Mouse (Mus musculus) c-Kit-positive CD71-positive TER-119-negative erythroid progenitor cells, embryonic 14.5 days (primary cell): Measurements from ENCODE around the gene Nt5c2.
A peak's percentile ranks its signal among the peaks of the same experiment; 100 is the strongest.
"Not testable (repeated sequence)": the region's sequence is repeated elsewhere in the genome, so short reads cannot be mapped to it uniquely, and the experiment has no call there.

Experiments used
- DNase-seq: peaks from one replicate; pipeline ENCODE4 v3.0.0-alpha.2; 2013; ENCODE audit warnings: low read depth

The Nt5c2 gene

DNA sequence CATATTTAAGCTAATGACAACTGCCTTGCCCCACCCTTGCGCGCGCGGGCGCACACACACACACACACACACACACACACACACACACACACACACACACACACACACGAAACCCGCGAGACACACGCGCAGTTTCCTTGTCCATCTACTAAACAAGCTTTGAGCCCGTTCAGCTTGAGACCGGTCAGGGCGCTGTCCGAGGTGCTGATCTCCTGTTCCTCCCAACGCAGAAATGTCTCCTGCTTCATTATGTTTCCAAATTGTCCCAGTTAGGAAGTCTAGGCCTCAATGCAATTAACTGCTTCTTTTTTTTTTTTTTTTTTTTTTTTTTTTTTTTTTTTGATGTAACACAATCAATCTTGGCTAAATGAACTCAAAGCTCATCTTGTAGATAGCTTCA lies 1.5 kb upstream of the Nt5c2 start:
- peak; percentile 67 for DNase-seq

DNA sequence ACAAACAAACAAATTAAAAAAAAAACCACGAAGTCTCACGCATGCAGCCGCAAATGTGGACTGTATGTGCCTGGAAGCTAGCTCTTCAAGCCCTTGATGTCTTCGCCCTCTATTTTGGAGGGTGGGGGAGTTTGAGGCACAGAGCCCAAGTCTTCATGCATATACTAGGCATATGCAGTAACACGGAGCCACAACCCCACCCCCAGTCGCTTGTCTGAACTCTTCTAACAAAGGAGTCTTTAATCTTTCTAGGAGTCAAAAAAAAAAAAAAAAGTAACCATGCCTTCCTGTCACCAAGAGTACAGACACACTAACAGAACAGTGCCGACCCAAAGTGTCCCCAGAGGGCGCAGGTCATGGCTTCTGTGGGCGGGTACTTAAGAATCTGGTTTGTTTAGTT lies 1.0 kb upstream of the Nt5c2 start:
- no peak for DNase-seq

DNA sequence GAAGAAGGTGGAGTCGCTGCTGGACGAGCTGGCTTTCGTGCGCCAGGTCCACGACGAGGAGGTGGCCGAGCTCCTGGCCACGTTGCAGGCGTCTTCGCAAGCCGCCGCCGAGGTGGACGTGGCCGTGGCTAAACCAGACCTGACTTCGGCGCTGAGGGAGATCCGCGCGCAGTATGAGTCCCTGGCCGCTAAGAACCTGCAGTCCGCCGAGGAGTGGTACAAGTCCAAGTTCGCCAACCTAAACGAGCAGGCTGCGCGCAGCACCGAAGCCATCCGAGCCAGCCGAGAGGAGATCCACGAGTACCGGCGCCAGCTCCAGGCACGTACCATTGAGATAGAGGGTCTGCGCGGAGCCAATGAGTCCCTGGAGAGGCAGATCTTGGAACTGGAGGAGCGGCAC lies 443 bp upstream of the Nt5c2 start:
- DNase-seq = no peak

DNA sequence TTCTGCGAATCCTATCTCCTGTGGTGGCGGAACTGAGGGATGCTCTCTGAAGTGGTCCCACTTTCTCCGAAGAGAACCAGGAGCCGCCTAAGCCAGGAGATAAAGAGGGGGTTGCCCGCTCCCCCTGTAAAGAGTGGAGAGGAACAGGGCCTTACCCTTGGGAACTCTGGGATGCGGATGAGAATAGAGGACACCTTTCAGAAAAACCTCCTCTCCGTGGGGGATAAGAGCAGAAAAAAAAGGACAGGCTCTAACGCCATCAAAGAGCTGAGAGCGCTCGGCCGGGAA lies 850 bp downstream of the Nt5c2 start:
- DNase-seq = no peak

DNA sequence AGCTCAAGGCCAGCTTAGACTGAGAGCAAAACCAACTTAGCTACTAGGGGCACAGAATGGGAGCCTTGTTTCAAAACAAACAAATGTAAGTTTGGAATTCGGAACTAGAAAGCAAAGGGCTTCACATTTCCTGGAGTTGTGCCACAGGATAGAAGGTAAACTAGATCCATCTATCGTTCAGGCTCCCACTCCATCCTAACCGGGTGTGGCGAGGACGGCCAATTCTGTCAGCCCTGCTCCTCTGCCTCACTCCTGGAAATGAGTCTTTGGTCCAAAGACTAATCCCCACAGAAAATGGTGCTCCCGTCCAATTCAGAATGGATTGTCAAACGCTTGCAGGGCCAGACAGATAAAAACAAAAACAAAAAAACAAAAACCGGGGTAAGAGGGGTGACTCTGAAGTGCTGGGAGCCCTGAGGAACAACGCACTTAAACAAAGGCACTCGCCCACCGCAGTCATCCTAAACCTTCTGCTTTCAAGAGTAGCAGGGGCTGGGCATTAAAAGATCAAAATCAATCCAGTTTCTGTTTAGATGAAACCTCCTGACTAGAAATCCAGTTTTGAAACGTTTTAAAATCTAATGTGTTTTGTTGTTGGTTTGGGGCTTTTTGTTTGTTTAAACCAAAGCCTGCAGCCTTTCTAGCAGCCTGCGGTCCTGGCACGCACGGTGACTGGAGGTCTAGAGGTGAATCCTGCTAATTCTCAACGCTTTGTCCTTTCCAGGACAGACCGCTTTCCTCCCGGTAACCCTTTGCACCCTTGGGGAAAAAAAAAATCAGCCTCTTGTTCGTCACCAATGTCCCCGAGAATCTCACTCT lies 1.4 kb downstream of the Nt5c2 start:
- DNase-seq = no peak

DNA sequence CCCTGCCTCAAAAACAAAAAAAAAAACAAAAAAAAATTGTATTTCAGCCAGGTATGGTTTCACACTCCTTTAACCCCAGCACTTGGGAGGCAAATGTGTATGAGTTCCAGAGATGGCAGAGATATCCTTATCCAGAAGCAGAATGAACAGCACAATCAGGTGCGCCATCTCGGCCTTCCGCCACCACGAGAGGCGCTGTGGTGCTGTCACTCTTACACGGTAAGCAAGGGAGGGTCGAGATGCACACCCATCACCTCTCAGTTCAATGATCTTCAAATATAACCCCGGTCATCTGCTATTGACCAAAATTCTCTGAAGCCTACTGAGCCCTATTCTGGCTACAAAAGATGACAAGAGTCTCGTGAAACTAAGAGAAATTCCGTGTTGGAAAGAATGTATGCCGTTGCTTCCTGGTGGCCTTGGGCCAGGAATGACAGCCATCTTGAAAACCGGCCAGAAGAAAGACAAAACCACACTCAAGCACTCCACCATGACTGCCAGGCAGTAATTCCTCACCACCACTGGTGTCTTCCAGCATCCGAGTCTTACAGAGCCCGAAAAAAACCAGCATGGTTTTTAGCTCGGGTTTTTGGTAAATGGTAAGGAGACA lies 2.3 kb downstream of the Nt5c2 start:
- DNase-seq = no peak

DNA sequence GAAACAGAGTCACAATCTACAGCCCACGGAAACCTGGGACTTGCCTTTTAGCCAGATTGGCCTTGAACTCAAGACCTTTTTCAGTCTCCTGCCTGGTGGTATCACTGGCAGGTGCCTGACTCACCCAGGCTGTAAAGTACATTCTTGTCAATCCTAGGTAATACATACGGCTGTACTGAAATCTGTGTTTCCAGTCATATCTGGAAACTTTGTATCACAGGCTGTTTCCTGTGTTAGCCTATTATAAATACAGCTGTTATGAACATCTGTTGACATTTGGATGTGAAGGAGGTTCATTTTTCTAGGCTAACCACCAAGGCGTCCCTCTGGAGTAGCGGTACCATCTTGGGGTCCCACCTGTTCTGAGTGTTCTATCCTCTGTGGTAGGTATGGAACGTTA lies 5.0 kb downstream of the Nt5c2 start:
- DNase-seq = no peak

DNA sequence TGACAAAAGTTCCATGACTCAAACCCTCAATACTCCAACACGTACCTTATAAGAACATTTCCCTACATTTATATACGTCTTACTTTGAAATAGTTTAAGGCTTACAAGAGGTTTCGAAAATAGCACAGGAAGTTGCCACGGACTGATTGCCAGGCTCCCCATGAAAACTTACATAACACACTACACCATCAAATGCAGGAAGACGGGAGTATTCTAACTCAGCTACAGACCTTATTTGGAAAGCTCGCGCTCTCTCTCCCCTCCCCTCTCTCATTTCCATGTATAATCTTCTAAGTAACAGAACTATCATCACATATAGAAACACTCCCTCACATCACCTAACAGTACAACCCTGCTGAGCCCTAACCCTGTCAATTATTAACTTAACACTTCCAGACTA lies 5.5 kb downstream of the Nt5c2 start:
- DNase-seq = no peak

DNA sequence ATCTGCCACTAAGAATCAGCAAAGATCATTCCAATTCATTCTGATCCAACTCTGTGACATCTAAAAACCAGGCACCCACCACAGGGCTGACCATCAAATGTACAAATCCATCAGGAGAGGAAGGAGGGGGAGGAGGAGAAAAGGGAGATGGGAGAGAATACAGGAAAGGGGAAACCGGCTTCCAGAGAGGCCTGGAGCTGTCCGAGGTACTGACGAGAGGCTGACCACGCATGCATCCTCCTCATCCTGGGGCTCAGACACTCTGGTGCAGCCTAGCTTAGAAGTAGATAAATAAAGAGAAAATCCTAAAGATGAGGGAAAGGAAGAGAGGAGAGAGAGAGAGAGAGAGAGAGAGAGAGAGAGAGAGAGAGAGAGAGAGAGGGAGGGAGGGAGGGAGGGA lies 8.6 kb downstream of the Nt5c2 start:
- DNase-seq = no peak

DNA sequence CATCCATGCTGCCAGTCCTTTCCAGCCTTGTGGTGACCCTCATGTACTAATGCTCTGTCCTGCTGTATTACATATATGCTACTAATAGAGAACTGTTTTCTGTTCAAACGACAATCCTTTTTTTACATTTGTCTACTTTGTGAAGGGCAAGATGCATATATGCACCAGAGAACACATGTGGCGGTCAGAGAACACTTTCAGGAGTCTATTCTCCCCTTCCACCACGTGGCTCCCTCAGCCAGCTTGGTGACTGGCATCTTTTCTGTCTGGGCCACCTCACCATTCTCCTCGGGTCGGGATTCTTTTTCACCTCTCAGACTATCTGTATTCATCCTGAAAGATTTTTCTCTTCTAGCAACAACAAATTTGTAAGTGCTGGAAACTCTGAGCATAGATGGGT lies 9.1 kb downstream of the Nt5c2 start:
- no peak for DNase-seq

DNA sequence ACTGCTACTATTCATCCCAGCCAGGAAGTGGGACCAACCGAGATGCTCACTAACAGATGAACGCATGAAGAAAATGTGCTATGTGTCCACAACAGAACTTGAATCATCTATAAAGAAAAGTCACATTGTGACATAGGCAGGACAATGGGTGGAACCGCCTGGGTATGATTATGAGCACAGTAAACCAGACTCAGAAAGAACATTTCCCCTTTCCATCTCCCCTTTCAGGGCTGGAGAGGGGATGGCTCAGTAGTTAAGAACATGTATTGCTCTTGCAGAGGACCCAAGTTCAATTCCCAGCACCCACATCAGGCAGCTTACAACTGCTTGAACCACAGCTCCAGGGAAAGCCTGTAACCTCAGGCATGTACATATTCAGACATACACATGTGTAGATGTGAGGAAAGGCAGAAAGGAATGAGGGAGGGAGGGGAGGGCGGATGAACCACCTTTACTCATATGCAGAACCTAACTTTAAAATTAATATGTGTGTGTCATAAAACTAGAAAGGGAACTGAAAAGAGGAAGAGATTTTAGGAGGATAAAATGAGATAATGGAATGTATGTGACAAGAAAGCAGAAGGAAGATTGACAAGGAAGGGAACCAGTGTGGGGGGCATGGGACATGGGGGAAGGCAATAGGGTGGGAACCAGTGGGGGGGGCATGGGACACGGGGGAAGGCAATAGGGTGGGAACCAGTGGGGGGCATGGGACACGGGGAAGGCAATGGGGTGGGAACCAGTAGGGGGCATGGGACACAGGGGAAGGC lies 11.0 kb downstream of the Nt5c2 start:
- DNase-seq = no peak

DNA sequence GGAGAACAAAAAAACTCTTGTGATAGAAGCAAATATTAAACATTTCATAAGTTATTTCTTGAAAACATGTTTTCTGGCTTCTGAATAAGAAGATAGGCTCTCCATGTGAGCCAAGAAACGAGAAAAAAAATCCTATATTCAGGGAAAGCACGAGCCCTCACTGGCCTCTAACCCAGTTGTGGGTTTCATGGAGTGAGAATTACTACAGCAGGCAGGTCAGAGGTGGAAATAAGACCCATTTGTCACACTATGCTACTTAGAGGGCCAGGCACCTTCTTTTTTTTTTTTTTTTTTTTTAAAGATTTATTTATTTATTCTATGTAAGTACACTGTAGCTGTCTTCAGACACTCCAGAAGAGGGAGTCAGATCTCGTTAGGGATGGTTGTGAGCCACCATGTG lies 14.6 kb downstream of the Nt5c2 start:
- not testable (repeated sequence) for DNase-seq

DNA sequence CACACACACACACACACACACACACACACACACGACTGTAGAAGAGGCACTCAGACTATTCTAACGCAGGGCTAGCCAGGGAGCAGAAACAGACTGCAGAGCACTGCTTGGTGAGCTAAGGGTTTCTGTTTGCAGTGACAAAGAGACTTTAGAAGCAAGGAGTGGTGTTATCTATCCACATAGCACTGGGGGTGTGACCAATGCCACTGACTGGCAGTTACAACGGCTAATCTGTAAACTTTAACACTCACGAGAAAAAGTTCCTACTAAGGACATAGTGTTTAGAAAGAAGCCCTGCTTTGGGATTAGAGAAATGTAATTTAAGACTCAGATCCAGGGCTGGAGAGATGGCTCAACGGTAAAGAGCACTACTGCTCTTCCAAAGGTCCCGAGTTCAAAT lies 15.2 kb downstream of the Nt5c2 start:
- peak; percentile 55 for DNase-seq

DNA sequence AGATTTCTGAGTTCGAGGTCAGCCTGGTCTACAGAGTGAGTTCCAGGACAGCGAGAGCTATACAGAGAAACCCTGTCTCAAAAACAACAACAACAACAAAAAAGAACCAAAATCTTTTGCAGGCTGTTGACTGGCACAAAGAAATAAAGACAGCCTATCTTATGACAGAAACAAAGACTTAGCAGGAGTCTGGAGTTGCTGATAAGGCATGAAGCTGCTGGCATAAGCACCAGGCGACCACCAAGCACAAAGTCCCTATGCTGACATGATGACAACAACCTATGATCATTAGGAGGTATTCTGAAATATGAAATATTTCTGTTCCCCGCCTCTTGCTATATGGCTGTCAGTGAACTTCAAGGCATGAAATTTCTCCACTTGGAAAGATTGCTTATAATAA lies 16.0 kb downstream of the Nt5c2 start:
- no peak for DNase-seq

DNA sequence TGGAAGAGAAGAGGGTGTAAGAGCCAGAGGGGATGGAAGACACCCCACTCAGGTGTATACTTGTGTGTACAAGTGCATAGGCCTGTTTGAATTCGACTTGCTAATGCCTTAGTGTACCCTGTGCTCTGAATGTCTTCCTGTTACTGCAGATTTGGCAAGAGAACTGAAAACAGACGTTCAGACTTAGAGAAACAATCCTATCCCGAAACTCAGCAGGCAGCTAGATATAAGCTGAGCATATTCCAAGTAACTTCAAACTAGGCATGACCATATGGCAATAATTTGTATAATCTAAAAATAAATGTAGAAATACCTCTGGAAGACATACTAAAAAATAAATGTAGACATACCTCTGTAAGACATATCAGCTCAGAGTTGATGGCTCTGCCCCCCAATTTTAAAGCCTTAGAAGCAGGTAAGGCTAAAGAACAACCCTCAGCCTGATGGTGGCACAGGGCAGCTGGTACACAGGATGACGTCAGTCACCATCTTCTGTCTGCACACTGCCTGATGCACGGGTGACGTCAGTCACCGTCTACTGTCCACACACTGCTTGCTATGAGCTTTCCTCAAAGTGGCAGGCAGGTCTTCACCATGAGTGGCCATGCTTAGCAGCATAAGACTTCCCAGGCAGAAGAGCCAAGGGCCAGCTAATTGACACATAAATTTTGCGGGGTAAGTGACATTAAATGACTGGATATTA lies 16.6 kb downstream of the Nt5c2 start:
- DNase-seq = no peak

DNA sequence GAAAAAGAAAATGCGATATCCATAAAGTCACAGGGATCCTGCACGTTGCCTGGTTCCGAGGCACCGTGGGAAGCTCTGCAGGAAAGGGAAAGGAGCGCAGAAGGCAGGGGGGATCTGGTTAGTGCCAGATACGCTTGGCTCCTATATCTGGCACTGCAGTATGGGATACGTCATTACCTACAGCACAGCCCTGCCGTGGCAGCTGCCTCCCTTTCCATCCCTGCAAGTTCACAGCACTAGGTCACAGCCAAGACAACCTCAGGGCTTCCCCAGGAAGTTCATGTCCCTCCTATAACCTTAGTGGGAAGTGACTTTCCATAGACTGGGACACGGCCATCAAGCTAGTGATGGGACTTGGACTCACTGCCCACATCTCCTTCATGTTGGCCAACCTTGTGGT lies 18.9 kb downstream of the Nt5c2 start:
- DNase-seq = no peak

DNA sequence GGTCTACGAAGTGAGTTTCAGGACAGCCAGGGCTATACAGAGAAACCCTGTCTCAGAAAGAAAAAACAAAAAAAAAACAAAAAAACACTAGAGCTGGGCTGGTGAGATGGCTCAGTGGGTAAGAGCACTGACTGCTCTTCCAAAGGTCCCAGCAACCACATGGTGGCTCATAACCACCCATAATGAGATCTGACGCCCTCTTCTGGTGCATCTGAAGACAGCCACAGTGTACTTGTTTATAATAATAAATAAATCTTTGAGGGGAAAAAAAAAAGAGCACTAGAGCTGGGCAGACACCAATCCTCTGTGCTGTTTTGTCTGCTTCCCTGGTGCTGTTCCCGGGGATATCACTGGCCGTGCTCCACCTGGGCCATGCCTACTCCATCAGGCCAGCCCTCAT lies 22.6 kb downstream of the Nt5c2 start:
- DNase-seq = not testable (repeated sequence)

DNA sequence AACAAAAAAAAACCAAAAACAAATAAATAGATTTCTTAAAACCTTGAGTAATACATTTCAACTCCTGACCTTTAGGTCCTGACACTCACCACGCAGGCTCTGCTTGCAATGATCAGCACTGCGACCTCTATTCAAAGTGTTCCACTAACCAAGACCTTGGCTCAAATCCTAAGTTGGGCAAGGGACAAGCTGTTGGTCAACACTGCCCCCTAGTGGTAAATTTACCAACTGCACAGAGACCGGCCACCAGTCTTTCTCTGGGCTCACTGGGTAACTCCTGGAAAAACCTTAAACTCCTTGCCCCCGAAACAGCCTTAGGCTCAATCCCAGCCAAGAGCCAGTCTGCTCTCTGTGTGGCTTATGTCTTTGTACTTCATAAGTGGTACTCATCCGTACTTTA lies 23.8 kb downstream of the Nt5c2 start:
- DNase-seq = peak; percentile 84

DNA sequence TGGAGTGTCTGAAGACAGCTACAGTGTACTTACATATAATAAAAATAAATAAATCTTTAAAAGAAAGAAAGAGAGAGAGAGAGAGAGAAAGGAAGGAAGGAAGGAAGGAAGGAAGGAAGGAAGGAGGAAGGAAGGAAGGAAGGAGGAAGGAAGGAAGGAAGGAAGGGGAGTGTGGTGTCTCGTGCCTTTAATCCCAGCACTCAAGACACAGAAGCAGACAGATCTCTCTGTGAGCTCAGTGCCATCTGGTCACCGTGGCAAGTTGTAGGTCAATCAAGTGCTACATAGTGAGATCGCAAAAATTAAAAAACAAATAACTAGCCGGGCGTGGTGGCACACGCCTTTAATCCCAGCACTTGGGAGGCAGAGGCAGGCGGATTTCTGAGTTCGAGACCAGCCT lies 24.3 kb downstream of the Nt5c2 start:
- DNase-seq = not testable (repeated sequence)

DNA sequence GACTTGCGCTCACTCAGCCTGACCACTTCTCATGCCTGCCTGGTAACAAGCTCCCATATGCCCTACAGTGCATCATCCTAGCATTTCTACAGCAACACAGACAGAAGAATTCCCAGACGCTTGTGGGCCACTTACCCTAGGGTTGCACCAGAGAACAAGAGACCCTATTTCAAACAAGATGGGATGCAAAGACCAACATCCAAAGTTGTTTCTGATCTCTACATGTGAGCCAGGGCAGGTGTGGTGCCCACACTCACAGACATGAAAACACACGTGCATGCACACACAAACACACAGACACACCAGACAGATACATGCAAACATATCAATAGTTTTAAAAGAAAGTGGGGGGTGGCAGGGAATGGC lies 24.8 kb downstream of the Nt5c2 start:
- no peak for DNase-seq

DNA sequence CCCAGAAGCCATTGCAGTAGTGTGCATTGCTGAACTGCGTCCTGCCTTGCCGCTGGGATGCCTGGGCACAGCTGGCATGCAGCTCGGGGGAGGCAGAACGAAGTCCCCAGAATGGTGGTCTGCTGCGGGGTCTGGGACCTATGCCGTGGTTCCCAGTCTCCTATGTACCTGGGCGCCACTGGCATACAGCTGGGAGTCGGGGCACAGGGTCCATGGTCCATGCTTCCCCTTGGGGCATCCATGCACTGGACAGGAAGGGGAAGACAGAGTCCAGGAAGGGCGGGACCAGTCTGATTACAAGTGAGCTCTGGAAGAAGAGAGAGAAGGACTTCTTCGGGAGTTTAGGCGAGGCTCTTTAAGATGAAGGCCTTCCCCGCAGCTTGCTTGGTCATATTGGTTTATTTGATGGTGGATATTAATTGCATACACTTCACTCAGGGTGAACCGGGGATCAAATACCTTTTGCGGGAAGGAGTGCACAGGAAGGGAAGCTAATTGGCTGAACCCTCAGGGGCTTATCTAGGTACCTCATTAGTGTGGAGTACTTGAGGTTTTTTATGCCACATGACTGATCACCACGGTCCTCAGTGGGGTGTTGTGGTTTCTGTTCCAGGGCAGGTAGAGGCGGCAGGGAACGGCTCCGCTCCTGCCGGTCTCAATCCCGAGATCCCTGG lies 25.3 kb downstream of the Nt5c2 start:
- no peak for DNase-seq
